In genomic region chr1:173345112-173345511, GRCm38 (mm10) we compare ENCODE assay signal across 33 mouse cellular contexts. TPM values are rescaled to one million over a fixed set of nuclear protein-coding genes. Genes with fewer than 3 reads are reported as not detected.
"Had no signal": no experiment of that assay in that cellular context is flagged by ENCODE, and none has a peak within 500 bp of the region (broad histone marks: within the 10 kb centered on the region; RNA-seq: fewer than 3 reads in every experiment).

No protein-coding gene starts in this region.

- H3K27me3 ChIP-seq: limb, embryonic 12.5 days; limb, embryonic 13.5 days; limb, embryonic 15.5 days; lung, embryonic 15.5 days; midbrain, embryonic 12.5 days; midbrain, embryonic 13.5 days; midbrain, embryonic 15.5 days had no signal

- H3K4me2 ChIP-seq: limb, embryonic 12.5 days; limb, embryonic 13.5 days; limb, embryonic 15.5 days; liver, embryonic 13.5 days; liver, embryonic 15.5 days; lung, embryonic 14.5 days; lung, embryonic 15.5 days; midbrain, embryonic 11.5 days; midbrain, embryonic 12.5 days; midbrain, embryonic 13.5 days; midbrain, embryonic 15.5 days had no signal

- H3K4me3 ChIP-seq: left cerebral cortex, adult 2 months; limb, embryonic 10.5 days; limb, embryonic 12.5 days; limb, embryonic 13.5 days; limb, embryonic 15.5 days; liver, embryonic 13.5 days; liver, embryonic 15.5 days; lung, embryonic 15.5 days; midbrain, embryonic 10.5 days; midbrain, embryonic 12.5 days; midbrain, embryonic 13.5 days; midbrain, embryonic 15.5 days; myocyte had no signal

- H3K9ac ChIP-seq: limb, embryonic 12.5 days; limb, embryonic 13.5 days; limb, embryonic 15.5 days; liver, embryonic 13.5 days; liver, embryonic 14.5 days; liver, embryonic 15.5 days; liver, postnatal 0 days; lung, embryonic 14.5 days; lung, embryonic 15.5 days; midbrain, embryonic 12.5 days; midbrain, embryonic 13.5 days; midbrain, embryonic 15.5 days had no signal

- ATAC-seq: liver, postnatal 0 days; lung, postnatal 0 days; midbrain, embryonic 13.5 days; midbrain, embryonic 15.5 days; midbrain, embryonic 16.5 days had no signal

- H3K4me1 ChIP-seq: lung, embryonic 15.5 days had no signal

- DNase-seq: left cerebral cortex, postnatal 4 days; liver; liver, embryonic 13.5 days; liver, postnatal 0 days; lung, adult 18-20 months; lung, adult 2 months; lung, embryonic 14.5 days; lung, postnatal 10 days; lung, postnatal 14 days; lung, postnatal 36 days; lung, postnatal 4 days; midbrain, embryonic 14.5 days had no signal

- H3K36me3 ChIP-seq: limb, embryonic 10.5 days; limb, embryonic 12.5 days; limb, embryonic 13.5 days; limb, embryonic 15.5 days; liver, embryonic 13.5 days; liver, embryonic 15.5 days; lung, embryonic 15.5 days had no signal

- H3K9me3 ChIP-seq: limb, embryonic 10.5 days; limb, embryonic 12.5 days; limb, embryonic 13.5 days; limb, embryonic 15.5 days; liver, embryonic 13.5 days; liver, embryonic 15.5 days; lung, embryonic 15.5 days; megakaryocyte, embryonic 14.5 days; midbrain, embryonic 10.5 days; midbrain, embryonic 12.5 days; midbrain, embryonic 13.5 days; midbrain, embryonic 15.5 days had no signal

- H3K27ac ChIP-seq: left cerebral cortex, adult 2 months; limb, embryonic 10.5 days; limb, embryonic 12.5 days; limb, embryonic 13.5 days; limb, embryonic 15.5 days; liver, embryonic 13.5 days; liver, embryonic 14.5 days; liver, embryonic 15.5 days; lung, embryonic 15.5 days; macrophage; midbrain, embryonic 10.5 days; midbrain, embryonic 12.5 days; midbrain, embryonic 13.5 days; midbrain, embryonic 15.5 days had no signal

RNA-seq across cellular contexts. Expression of gene Ackr1, which starts 11.6 kb away (rescaled TPM):
- total RNA-seq: megakaryocyte progenitor cell, adult 5-6 weeks; monocyte, adult 5-6 weeks had no signal
- polyA plus RNA-seq: macrophage, myocyte had no signal

RNA-seq across cellular contexts. Expression of gene Cadm3, which starts 22.4 kb away (rescaled TPM):
- total RNA-seq: megakaryocyte progenitor cell, adult 5-6 weeks; megakaryocyte-erythroid progenitor cell, adult 5-6 weeks had no signal
- polyA plus RNA-seq: macrophage had no signal
